Comparison of ENCODE assay signal across 18 mouse cellular contexts in the genomic region with DNA sequence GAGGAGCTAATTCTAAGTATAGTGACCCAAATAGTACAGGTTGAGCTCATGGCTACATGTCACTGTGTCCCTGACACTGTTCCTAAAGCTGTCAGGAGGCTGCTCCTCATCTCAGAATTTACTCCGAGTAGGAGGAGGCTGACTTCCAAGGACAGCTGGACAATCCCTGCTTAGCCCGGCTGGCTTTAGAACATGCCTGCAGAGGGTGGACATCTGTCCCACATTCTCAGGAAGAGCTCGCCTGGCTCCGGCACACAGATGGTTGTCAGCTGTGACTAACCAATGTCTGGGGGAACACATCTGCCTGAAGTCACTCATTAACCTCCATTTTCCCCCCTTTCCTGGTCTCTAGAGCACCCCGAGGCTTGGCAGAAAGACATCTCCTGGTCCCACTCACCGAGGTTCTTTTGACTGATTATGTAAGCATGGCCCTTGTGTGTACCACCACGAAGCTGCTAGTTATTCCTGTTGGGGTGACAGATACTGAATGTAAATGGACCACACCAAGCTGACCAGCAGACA.
DNase-seq lines count a peak whose midpoint lies in the region; ATAC-seq lines count a peak whose summit lies in the region.
"Had no signal": no experiment of that assay in that cellular context is flagged by ENCODE, and none has a peak within 500 bp of the region (broad histone marks: within the 10 kb centered on the region; RNA-seq: fewer than 3 reads in every experiment).

No protein-coding gene starts in this region.

- WGBS in embryonic facial prominence, embryonic 14.5 days: 50% methylated on average over 7 of the region's 7 CpGs
- WGBS in embryonic facial prominence, embryonic 10.5 days: 74% methylated on average over 7 of the region's 7 CpGs
- 87% methylated on average over 7 of the region's 7 CpGs for WGBS in heart, embryonic 10.5 days
- WGBS in lung, embryonic 16.5 days: 61% methylated on average over 7 of the region's 7 CpGs
- 79% methylated on average over 7 of the region's 7 CpGs for WGBS in hindbrain, embryonic 11.5 days

- intact Hi-C loops in heart, postnatal 14 days (cut with DNase I): no loop called here

- H3K4me3 ChIP-seq in embryonic facial prominence, embryonic 14.5 days (ENCODE audit: low read depth, low read length): no peak overlapping the region
- H3K4me3 ChIP-seq in embryonic facial prominence, embryonic 10.5 days: no peak overlapping the region
- H3K4me3 ChIP-seq in heart, embryonic 10.5 days: no peak overlapping the region
- no peak overlapping the region for H3K4me3 ChIP-seq in lung, embryonic 16.5 days (ENCODE audit: low read length)
- no peak overlapping the region for H3K4me3 ChIP-seq in hindbrain, embryonic 11.5 days (ENCODE audit: low read depth, low read length)
- H3K4me3 ChIP-seq: embryonic facial prominence, embryonic 13.5 days; midbrain, embryonic 12.5 days; neural tube, embryonic 13.5 days had no signal

- peak; percentile 45 for ATAC-seq in embryonic facial prominence, embryonic 14.5 days (ENCODE audit: low read depth)
- peak; percentile 53 for ATAC-seq in lung, embryonic 16.5 days (ENCODE audit: low read depth)
- no peak for ATAC-seq in hindbrain, embryonic 11.5 days (ENCODE audit: low FRiP score)
- ATAC-seq: forebrain, embryonic 16.5 days; hindbrain, postnatal 0 days had no signal

- H3K27ac ChIP-seq in embryonic facial prominence, embryonic 14.5 days (replicated peaks; ENCODE audit: low read depth, low read length): no peak overlapping the region
- no peak overlapping the region for H3K27ac ChIP-seq in embryonic facial prominence, embryonic 10.5 days (replicated peaks)
- H3K27ac ChIP-seq in heart, embryonic 10.5 days: no peak overlapping the region
- H3K27ac ChIP-seq in lung, embryonic 16.5 days (ENCODE audit: low read length): no peak overlapping the region
- no peak overlapping the region for H3K27ac ChIP-seq in hindbrain, embryonic 11.5 days (ENCODE audit: low read depth, low read length)
- H3K27ac ChIP-seq: embryonic facial prominence, embryonic 13.5 days; hindbrain, postnatal 0 days; midbrain, embryonic 12.5 days; neural tube, embryonic 13.5 days had no signal

- H3K9ac ChIP-seq in embryonic facial prominence, embryonic 14.5 days (ENCODE audit: low read depth, low read length): no peak overlapping the region
- H3K9ac ChIP-seq in lung, embryonic 16.5 days (ENCODE audit: low read length): no peak overlapping the region
- H3K9ac ChIP-seq in hindbrain, embryonic 11.5 days (ENCODE audit: low read depth, low read length): no peak overlapping the region
- H3K9ac ChIP-seq: embryonic facial prominence, embryonic 13.5 days; midbrain, embryonic 12.5 days; neural tube, embryonic 13.5 days had no signal

- peaks cover 26% of the 10 kb centered on the region for H3K36me3 ChIP-seq in embryonic facial prominence, embryonic 14.5 days (ENCODE audit: control insufficient read depth, insufficient read depth, low read length)
- H3K36me3 ChIP-seq in embryonic facial prominence, embryonic 10.5 days (replicated peaks): peaks cover 58% of the 10 kb centered on the region
- H3K36me3 ChIP-seq in heart, embryonic 10.5 days: peaks cover 71% of the 10 kb centered on the region
- H3K36me3 ChIP-seq in lung, embryonic 16.5 days (ENCODE audit: control insufficient read depth, insufficient read depth, low read length): peaks cover 9% of the 10 kb centered on the region; the same call in 1 of the 2 replicates
- no peaks in the 10 kb centered on the region for H3K36me3 ChIP-seq in hindbrain, embryonic 11.5 days (ENCODE audit: control insufficient read depth, insufficient read depth, low read length)

- DNase-seq in embryonic facial prominence, embryonic 14.5 days (ENCODE audit: low spot score): peak; percentile 77
- DNase-seq in embryonic facial prominence, embryonic 10.5 days (ENCODE audit: low spot score): no peak
- DNase-seq in heart, postnatal 14 days: peak; percentile 36 to 47
- no peak for DNase-seq in heart, embryonic 10.5 days (ENCODE audit: low spot score)
- no peak for DNase-seq in lung, postnatal 36 days
- peak; percentile 33 for DNase-seq in retina, embryonic 14.5 days (ENCODE audit: low spot score)
- no peak for DNase-seq in hindbrain, embryonic 11.5 days (ENCODE audit: low spot score)
- DNase-seq: adrenal gland, adult 8-10 months; cerebellum, adult 9-11 months; kidney, adult 18-20 months; liver; right cerebral cortex, postnatal 25 days had no signal

- no peaks in the 10 kb centered on the region for H3K9me3 ChIP-seq in embryonic facial prominence, embryonic 14.5 days (ENCODE audit: control insufficient read depth, low read length)
- H3K9me3 ChIP-seq in embryonic facial prominence, embryonic 10.5 days: no peaks in the 10 kb centered on the region
- no peaks in the 10 kb centered on the region for H3K9me3 ChIP-seq in heart, embryonic 10.5 days
- H3K9me3 ChIP-seq in lung, embryonic 16.5 days (ENCODE audit: control insufficient read depth, low read length): no peaks in the 10 kb centered on the region
- no peaks in the 10 kb centered on the region for H3K9me3 ChIP-seq in hindbrain, embryonic 11.5 days (ENCODE audit: control insufficient read depth, low read length)
- H3K9me3 ChIP-seq: embryonic facial prominence, embryonic 13.5 days; midbrain, embryonic 12.5 days; neural tube, embryonic 13.5 days had no signal

- H3K4me1 ChIP-seq in embryonic facial prominence, embryonic 14.5 days (ENCODE audit: control insufficient read depth, insufficient read depth, low read length): peaks cover 13% of the 10 kb centered on the region; the same call in 1 of the 2 replicates
- H3K4me1 ChIP-seq in embryonic facial prominence, embryonic 10.5 days: peaks cover 36% of the 10 kb centered on the region
- peaks cover 4% of the 10 kb centered on the region; the same call in 1 of the 2 replicates for H3K4me1 ChIP-seq in heart, embryonic 10.5 days
- H3K4me1 ChIP-seq in lung, embryonic 16.5 days (replicated peaks; ENCODE audit: control insufficient read depth, insufficient read depth, low read length): peaks cover 20% of the 10 kb centered on the region; the same call in 1 of the 2 replicates
- H3K4me1 ChIP-seq in hindbrain, embryonic 11.5 days (replicated peaks; ENCODE audit: control insufficient read depth, insufficient read depth, low read length): no peaks in the 10 kb centered on the region
- H3K4me1 ChIP-seq: midbrain, embryonic 12.5 days had no signal

- no peak overlapping the region for H3K4me2 ChIP-seq in embryonic facial prominence, embryonic 14.5 days (ENCODE audit: low read depth, low read length)
- H3K4me2 ChIP-seq in lung, embryonic 16.5 days (ENCODE audit: low read depth, low read length): no peak overlapping the region
- H3K4me2 ChIP-seq in hindbrain, embryonic 11.5 days (replicated peaks; ENCODE audit: low read depth, low read length): no peak overlapping the region
- H3K4me2 ChIP-seq: embryonic facial prominence, embryonic 13.5 days; midbrain, embryonic 12.5 days; neural tube, embryonic 13.5 days had no signal

- H3K27me3 ChIP-seq in embryonic facial prominence, embryonic 14.5 days (replicated peaks; ENCODE audit: control insufficient read depth, insufficient read depth, low read length): no peaks in the 10 kb centered on the region
- no peaks in the 10 kb centered on the region for H3K27me3 ChIP-seq in embryonic facial prominence, embryonic 10.5 days (replicated peaks; ENCODE audit: low read depth, poor library complexity, severe bottlenecking)
- H3K27me3 ChIP-seq in heart, embryonic 10.5 days (ENCODE audit: insufficient read depth, poor library complexity, severe bottlenecking): no peaks in the 10 kb centered on the region
- H3K27me3 ChIP-seq in lung, embryonic 16.5 days (ENCODE audit: control insufficient read depth, insufficient read depth, low read depth, low read length): peaks cover 4% of the 10 kb centered on the region
- H3K27me3 ChIP-seq in hindbrain, embryonic 11.5 days (ENCODE audit: control insufficient read depth, insufficient read depth, low read length): no peaks in the 10 kb centered on the region
- H3K27me3 ChIP-seq: embryonic facial prominence, embryonic 13.5 days; midbrain, embryonic 12.5 days; neural tube, embryonic 13.5 days had no signal

Comparison
In these comparisons a context has a peak if more than half of its experiments do, and no peak if none do; other contexts are left out.
1. DNase-seq: peak in embryonic facial prominence, embryonic 14.5 days (single experiment), heart, postnatal 14 days (2 of 2) and retina, embryonic 14.5 days (single experiment); none in embryonic facial prominence, embryonic 10.5 days (single experiment), heart, embryonic 10.5 days (single experiment), lung, postnatal 36 days (single experiment) and hindbrain, embryonic 11.5 days (single experiment).